Comparison of ENCODE assay signal across 8 mouse cellular contexts in genomic region chr12:73949318-73950058, GRCm38 (mm10). TPM values are rescaled to one million over a fixed set of nuclear protein-coding genes. Genes with fewer than 3 reads are reported as not detected.
A peak's percentile ranks its signal among the peaks of the same experiment; 100 is the strongest.
DNase-seq lines count a peak whose midpoint lies in the region; ATAC-seq and TF ChIP-seq lines count a peak whose summit lies in the region.

No protein-coding gene starts in this region.

- peaks cover 2% of the 10 kb centered on the region; the same call in 1 of the 2 replicates for H3K36me3 ChIP-seq in embryonic facial prominence, embryonic 11.5 days (replicated peaks; ENCODE audit: control insufficient read depth, insufficient read depth, low read depth, low read length)
- H3K36me3 ChIP-seq in heart, embryonic 10.5 days: peaks cover 25% of the 10 kb centered on the region
- no peaks in the 10 kb centered on the region; the same call in none of the 2 replicates for H3K36me3 ChIP-seq in kidney, adult 2 months (ENCODE audit: control insufficient read depth, insufficient read depth, low read length)
- H3K36me3 ChIP-seq in midbrain, embryonic 14.5 days (ENCODE audit: control insufficient read depth, insufficient read depth, low read length): peaks cover 15% of the 10 kb centered on the region
- H3K36me3 ChIP-seq in stomach, embryonic 14.5 days (ENCODE audit: control insufficient read depth, insufficient read depth, low read length): peaks cover 12% of the 10 kb centered on the region; the same call in 1 of the 2 replicates

- TF ChIP-seq CTCF in layer of hippocampus, adult 2 months (conservative IDR thresholded peaks at IDR 0.05): no peak
- no peak for TF ChIP-seq CTCF in kidney, adult 2 months (conservative IDR thresholded peaks at IDR 0.05; ENCODE audit: insufficient read depth, insufficient read length, low read depth, low read length)

- ATAC-seq in embryonic facial prominence, embryonic 11.5 days (replicated peaks; ENCODE audit: insufficient number of reproducible peaks, low FRiP score, low TSS enrichment, low read depth): peak; percentile 73
- ATAC-seq in midbrain, embryonic 14.5 days (ENCODE audit: low FRiP score, low TSS enrichment): peak; percentile 83
- peak; percentile 80; the same call in 1 of the 2 replicates for ATAC-seq in stomach, embryonic 14.5 days (ENCODE audit: insufficient number of reproducible peaks, insufficient read depth, low FRiP score, low read depth)

- no peak for TF ChIP-seq POLR2A in kidney, adult 2 months (IDR thresholded peaks at IDR 0.05; ENCODE audit: low read depth, low read length)

- H3K4me2 ChIP-seq in embryonic facial prominence, embryonic 11.5 days (ENCODE audit: low read depth, low read length): peak overlapping the region; percentile 63
- peak overlapping the region; percentile 77 for H3K4me2 ChIP-seq in midbrain, embryonic 14.5 days (ENCODE audit: low read length)
- peak overlapping the region; percentile 72 for H3K4me2 ChIP-seq in stomach, embryonic 14.5 days (replicated peaks; ENCODE audit: low read depth, low read length)

- H3K27ac ChIP-seq in layer of hippocampus, adult 2 months: peak overlapping the region; percentile 72
- H3K27ac ChIP-seq in embryonic facial prominence, embryonic 11.5 days (replicated peaks; ENCODE audit: low read depth, low read length): no peak overlapping the region
- peak overlapping the region; percentile 89 for H3K27ac ChIP-seq in heart, embryonic 10.5 days
- no peak overlapping the region for H3K27ac ChIP-seq in kidney, adult 2 months (ENCODE audit: insufficient read depth, low read depth, low read length)
- no peak overlapping the region for H3K27ac ChIP-seq in midbrain, embryonic 14.5 days (replicated peaks; ENCODE audit: low read depth, low read length)
- no peak overlapping the region for H3K27ac ChIP-seq in stomach, embryonic 14.5 days (ENCODE audit: low read length)

- no peaks in the 10 kb centered on the region for H3K27me3 ChIP-seq in embryonic facial prominence, embryonic 11.5 days (ENCODE audit: control insufficient read depth, insufficient read depth, low read length)
- no peaks in the 10 kb centered on the region for H3K27me3 ChIP-seq in heart, embryonic 10.5 days (ENCODE audit: insufficient read depth, poor library complexity, severe bottlenecking)
- H3K27me3 ChIP-seq in kidney, adult 2 months (replicated peaks; ENCODE audit: control insufficient read depth, insufficient read depth, low read length): no peaks in the 10 kb centered on the region
- peaks cover 5% of the 10 kb centered on the region; the same call in 1 of the 2 replicates for H3K27me3 ChIP-seq in midbrain, embryonic 14.5 days (ENCODE audit: control insufficient read depth, insufficient read depth, low read length)
- no peaks in the 10 kb centered on the region for H3K27me3 ChIP-seq in stomach, embryonic 14.5 days (ENCODE audit: control insufficient read depth, insufficient read depth, low read length)

- 7% methylated on average over 46 of the region's 46 CpGs for WGBS in embryonic facial prominence, embryonic 11.5 days
- WGBS in heart, embryonic 10.5 days: 6% methylated on average over 46 of the region's 46 CpGs
- WGBS in kidney, adult 2 months: 7% methylated on average over 46 of the region's 46 CpGs
- 5% methylated on average over 46 of the region's 46 CpGs for WGBS in midbrain, embryonic 14.5 days
- WGBS in stomach, embryonic 14.5 days: 9% methylated on average over 46 of the region's 46 CpGs

- no peaks in the 10 kb centered on the region for H3K4me1 ChIP-seq in embryonic facial prominence, embryonic 11.5 days (ENCODE audit: control insufficient read depth, insufficient read depth, low read length)
- peaks cover 23% of the 10 kb centered on the region for H3K4me1 ChIP-seq in heart, embryonic 10.5 days
- H3K4me1 ChIP-seq in kidney, adult 2 months (ENCODE audit: control insufficient read depth, insufficient read depth, low read length): peaks cover 4% of the 10 kb centered on the region; the same call in 1 of the 2 replicates
- no peaks in the 10 kb centered on the region for H3K4me1 ChIP-seq in midbrain, embryonic 14.5 days (ENCODE audit: control insufficient read depth, insufficient read depth, low read length)
- peaks cover 5% of the 10 kb centered on the region; the same call in 1 of the 2 replicates for H3K4me1 ChIP-seq in stomach, embryonic 14.5 days (ENCODE audit: control insufficient read depth, insufficient read depth, low read length)

- DNase-seq in layer of hippocampus, adult 2 months (ENCODE audit: low spot score in 2 of 2): peak in 1 of 2 experiments; percentile 32
- no peak for DNase-seq in layer of hippocampus, adult 11-12 months (ENCODE audit: low spot score)
- DNase-seq in embryonic facial prominence, embryonic 11.5 days (ENCODE audit: low spot score): peak; percentile 62
- peak; percentile 81 for DNase-seq in heart, embryonic 10.5 days (ENCODE audit: low spot score)
- DNase-seq in kidney, adult 2 months: peak; percentile 64
- DNase-seq in liver: peak; percentile 46
- DNase-seq in midbrain, embryonic 14.5 days: peak; percentile 80

- no peaks in the 10 kb centered on the region for H3K9me3 ChIP-seq in embryonic facial prominence, embryonic 11.5 days (replicated peaks; ENCODE audit: control insufficient read depth, low read length)
- no peaks in the 10 kb centered on the region for H3K9me3 ChIP-seq in heart, embryonic 10.5 days
- H3K9me3 ChIP-seq in midbrain, embryonic 14.5 days (ENCODE audit: control insufficient read depth, low read length): no peaks in the 10 kb centered on the region
- H3K9me3 ChIP-seq in stomach, embryonic 14.5 days (ENCODE audit: control insufficient read depth, low read depth, low read length): no peaks in the 10 kb centered on the region

- peak overlapping the region; percentile 61 for H3K4me3 ChIP-seq in layer of hippocampus, adult 2 months
- H3K4me3 ChIP-seq in embryonic facial prominence, embryonic 11.5 days (ENCODE audit: low read depth, low read length): peak overlapping the region; percentile 27
- peak overlapping the region; percentile 61 for H3K4me3 ChIP-seq in heart, embryonic 10.5 days
- H3K4me3 ChIP-seq in kidney, adult 2 months (ENCODE audit: insufficient read depth, low read depth, low read length): peak overlapping the region; percentile 34
- peak overlapping the region; percentile 42 for H3K4me3 ChIP-seq in midbrain, embryonic 14.5 days (replicated peaks; ENCODE audit: low read depth, low read length)
- H3K4me3 ChIP-seq in stomach, embryonic 14.5 days (ENCODE audit: low read depth, low read length): peak overlapping the region; percentile 32

- H3K9ac ChIP-seq in embryonic facial prominence, embryonic 11.5 days (replicated peaks; ENCODE audit: low read length): peak overlapping the region; percentile 58
- peak overlapping the region; percentile 55 for H3K9ac ChIP-seq in midbrain, embryonic 14.5 days (replicated peaks; ENCODE audit: low read length)
- no peak overlapping the region for H3K9ac ChIP-seq in stomach, embryonic 14.5 days (replicated peaks; ENCODE audit: low read depth, low read length)

RNA-seq across cellular contexts. Expression of gene Gm49321, which starts 12.0 kb away (rescaled TPM):
- 10 to 100 TPM; 12.7 to 13.8 TPM for total RNA-seq in layer of hippocampus, adult 2 months (2021)
- 14.8 and 15.0 TPM in 2 replicates for polyA plus RNA-seq in embryonic facial prominence, embryonic 11.5 days (2014; fragmentation: Nextera tagmentation; extraction: Ambion mirVana)
- polyA plus RNA-seq in heart, embryonic 10.5 days (2016; fragmentation: Nextera tagmentation; extraction: Ambion mirVana): 13.8 and 15.8 TPM in 2 replicates
- not detected in 2 replicates for polyA plus RNA-seq in kidney, adult 2 months (2012; rRNA removed)
- 14.5 and 16.3 TPM in 2 replicates for polyA plus RNA-seq in midbrain, embryonic 14.5 days (2014; fragmentation: Nextera tagmentation; extraction: Ambion mirVana)
- 11.6 and 16.1 TPM in 2 replicates for polyA plus RNA-seq in stomach, embryonic 14.5 days (2014; fragmentation: Nextera tagmentation; extraction: Ambion mirVana)

RNA-seq across cellular contexts. Expression of gene Snapc1, which starts 14.8 kb away (rescaled TPM):
- total RNA-seq in layer of hippocampus, adult 2 months (2021): 10 to 100 TPM; 34.5 to 35.7 TPM
- polyA plus RNA-seq in embryonic facial prominence, embryonic 11.5 days (2014; fragmentation: Nextera tagmentation; extraction: Ambion mirVana): 20.5 and 23.8 TPM in 2 replicates
- polyA plus RNA-seq in heart, embryonic 10.5 days (2016; fragmentation: Nextera tagmentation; extraction: Ambion mirVana): 20.8 and 24.1 TPM in 2 replicates
- polyA plus RNA-seq in kidney, adult 2 months (2012; rRNA removed): 8.2 and 9.2 TPM in 2 replicates
- 34.8 and 38.4 TPM in 2 replicates for polyA plus RNA-seq in midbrain, embryonic 14.5 days (2014; fragmentation: Nextera tagmentation; extraction: Ambion mirVana)
- polyA plus RNA-seq in stomach, embryonic 14.5 days (2014; fragmentation: Nextera tagmentation; extraction: Ambion mirVana): 20.9 and 22.4 TPM in 2 replicates

RNA-seq across cellular contexts. Expression of gene Syt16, which starts 48.0 kb away (rescaled TPM):
- 10 to 100 TPM; 51.5 to 56.6 TPM for total RNA-seq in layer of hippocampus, adult 2 months (2021)
- 5.2 and 7.0 TPM in 2 replicates for polyA plus RNA-seq in embryonic facial prominence, embryonic 11.5 days (2014; fragmentation: Nextera tagmentation; extraction: Ambion mirVana)
- 0.32 and 0.33 TPM in 2 replicates for polyA plus RNA-seq in heart, embryonic 10.5 days (2016; fragmentation: Nextera tagmentation; extraction: Ambion mirVana)
- polyA plus RNA-seq in kidney, adult 2 months (2012; rRNA removed): 0.02 and 0.04 TPM in 2 replicates
- polyA plus RNA-seq in midbrain, embryonic 14.5 days (2014; fragmentation: Nextera tagmentation; extraction: Ambion mirVana): 67.7 and 88.4 TPM in 2 replicates
- polyA plus RNA-seq in stomach, embryonic 14.5 days (2014; fragmentation: Nextera tagmentation; extraction: Ambion mirVana): 2.3 and 2.7 TPM in 2 replicates

RNA-seq across cellular contexts. Expression of gene Hif1a, which starts 48.3 kb away (rescaled TPM):
- total RNA-seq in layer of hippocampus, adult 2 months (2021): 10 to 100 TPM; 56.1 to 57.8 TPM
- polyA plus RNA-seq in embryonic facial prominence, embryonic 11.5 days (2014; fragmentation: Nextera tagmentation; extraction: Ambion mirVana): 139 and 149 TPM in 2 replicates
- 138 and 194 TPM in 2 replicates for polyA plus RNA-seq in heart, embryonic 10.5 days (2016; fragmentation: Nextera tagmentation; extraction: Ambion mirVana)
- 18.6 and 20.6 TPM in 2 replicates for polyA plus RNA-seq in kidney, adult 2 months (2012; rRNA removed)
- 90.0 and 119 TPM in 2 replicates for polyA plus RNA-seq in midbrain, embryonic 14.5 days (2014; fragmentation: Nextera tagmentation; extraction: Ambion mirVana)
- polyA plus RNA-seq in stomach, embryonic 14.5 days (2014; fragmentation: Nextera tagmentation; extraction: Ambion mirVana): 79.0 and 87.4 TPM in 2 replicates

Comparison
In these comparisons a context has a peak if more than half of its experiments do, and no peak if none do; other contexts are left out.
1. H3K27ac ChIP-seq: peak in layer of hippocampus, adult 2 months (single experiment) and heart, embryonic 10.5 days (single experiment); none in embryonic facial prominence, embryonic 11.5 days (single experiment), kidney, adult 2 months (single experiment), midbrain, embryonic 14.5 days (single experiment) and stomach, embryonic 14.5 days (single experiment).
2. RNA of gene Gm49321, which starts 12.0 kb away (polyA plus RNA-seq): 14.5 to 16.3 TPM in midbrain, embryonic 14.5 days, 11.6 to 16.1 TPM in stomach, embryonic 14.5 days, 13.8 to 15.8 TPM in heart, embryonic 10.5 days and 14.8 to 15.0 TPM in embryonic facial prominence, embryonic 11.5 days; not detected in kidney, adult 2 months; every median in the first group is over 10 times any median in the second.
3. Peak in every context shown above with its lines, with median percentiles within 50 percentile points of each other: H3K4me3 ChIP-seq, ATAC-seq and H3K4me2 ChIP-seq.